Mouse (Mus musculus): ENCODE measurements at regions not wholly inside any gene's neighbourhood (a gene's known extent, or its start where the extent isn't known, plus 50 kb on each side); places are given as distances from the start of the nearest gene placed in this dataset.
A peak's percentile ranks its signal among the peaks of the same experiment; 100 is the strongest.

DNA sequence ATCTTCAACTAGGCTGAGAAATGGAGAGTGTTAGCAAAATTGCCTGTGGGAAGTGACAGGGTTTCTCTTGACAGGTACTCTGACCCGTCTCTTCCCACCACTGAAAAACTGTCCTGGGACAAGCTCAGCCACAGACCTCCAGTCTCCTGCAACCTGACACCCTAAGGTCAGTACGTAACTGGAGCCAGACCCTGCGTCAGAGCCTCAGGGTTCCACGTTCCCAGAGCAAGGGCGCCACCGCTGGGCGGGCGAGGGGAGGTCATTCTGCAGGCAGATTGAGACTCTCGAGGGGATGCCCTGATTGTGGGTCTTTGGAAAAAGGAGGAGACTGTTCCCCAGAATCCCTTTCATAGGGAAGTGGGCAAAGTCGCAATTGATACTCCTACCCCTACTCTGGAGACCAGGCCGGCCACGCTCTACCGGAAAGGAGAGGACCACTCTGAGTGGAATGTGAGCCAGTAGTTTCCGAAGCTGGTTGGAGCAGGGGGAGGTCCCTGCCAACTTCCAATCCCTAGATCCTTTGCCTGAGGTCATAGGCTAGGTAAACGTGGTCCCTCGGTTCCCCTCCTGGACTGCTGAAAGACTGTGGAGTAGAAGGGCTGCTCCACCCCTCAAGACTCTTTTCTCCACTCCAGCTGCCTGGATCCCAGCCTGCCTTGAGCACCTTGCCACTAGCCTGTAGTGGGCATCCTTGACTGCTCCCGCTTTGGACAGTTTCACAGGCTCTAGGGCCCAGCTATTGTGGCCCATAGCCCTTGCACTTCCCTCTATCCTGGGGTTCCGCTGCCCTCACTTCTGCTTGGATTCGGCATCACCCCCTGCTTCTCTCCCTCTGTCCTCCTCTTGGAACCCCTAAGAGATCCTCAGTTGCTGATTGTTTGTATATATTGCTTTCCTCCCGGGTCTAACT, 61.0 kb upstream of the Lpcat1 start:
- no peak overlapping the region for H3K4me2 ChIP-seq (replicated peaks; ENCODE audit: low read depth)
- ATAC-seq: no peak
- no peaks in the 10 kb centered on the region for H3K4me1 ChIP-seq (replicated peaks; ENCODE audit: control insufficient read depth, insufficient read depth, low read length)
- TF ChIP-seq CTCF (IDR thresholded peaks at IDR 0.05; ENCODE audit: low read depth): peak; percentile 73
- no peaks in the 10 kb centered on the region for H3K27me3 ChIP-seq (replicated peaks; ENCODE audit: control insufficient read depth, insufficient read depth, low read length)
- no peak overlapping the region for H3K27ac ChIP-seq (ENCODE audit: low read depth, low read length)
- 14% methylated on average over 20 of the region's 20 CpGs for WGBS
- H3K9me3 ChIP-seq (ENCODE audit: control insufficient read depth): no peaks in the 10 kb centered on the region
- no peak overlapping the region for H3K9ac ChIP-seq (ENCODE audit: low read depth, low read length)
- no peaks in the 10 kb centered on the region for H3K36me3 ChIP-seq (ENCODE audit: control insufficient read depth, insufficient read depth)
- H3K4me3 ChIP-seq (ENCODE audit: low read depth, low read length): no peak overlapping the region

DNA sequence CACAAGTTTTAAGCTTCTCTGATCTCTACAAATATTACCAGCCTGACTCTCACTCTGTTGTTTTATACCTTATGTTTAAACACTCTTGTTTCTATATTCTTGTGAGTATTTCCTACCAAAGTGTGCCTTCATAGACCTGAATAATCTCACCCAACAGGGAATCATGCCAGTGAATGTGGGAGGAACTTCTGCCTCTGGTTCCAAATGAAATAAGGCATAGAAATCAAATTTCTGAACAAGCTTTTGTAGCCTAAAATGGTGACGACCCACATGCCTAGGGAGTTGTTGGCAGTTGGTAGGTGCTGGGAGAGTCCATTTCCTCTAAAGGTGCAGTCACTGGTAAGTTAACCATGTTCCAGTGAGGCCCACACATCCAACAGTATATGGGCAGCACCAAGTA, 66.1 kb upstream of the Lpcat1 start:
- Histone ChIP-seq H3K27me3 (replicated peaks; ENCODE audit: control insufficient read depth, insufficient read depth, low read length) (no peaks in the 10 kb centered on the region), H3K9ac (ENCODE audit: low read depth, low read length) (no peak overlapping the region), H3K36me3 (ENCODE audit: control insufficient read depth, insufficient read depth) (no peaks in the 10 kb centered on the region), H3K9me3 (ENCODE audit: control insufficient read depth) (no peaks in the 10 kb centered on the region), H3K4me3 (ENCODE audit: low read depth, low read length) (no peak overlapping the region), H3K4me1 (replicated peaks; ENCODE audit: control insufficient read depth, insufficient read depth, low read length) (no peaks in the 10 kb centered on the region), H3K27ac (ENCODE audit: low read depth, low read length) (no peak overlapping the region), H3K4me2 (replicated peaks; ENCODE audit: low read depth) (no peak overlapping the region)
- TF ChIP-seq CTCF (IDR thresholded peaks at IDR 0.05; ENCODE audit: low read depth): no peak
- no peak for ATAC-seq
- WGBS: 83% methylated on average over 1 of the region's 1 CpGs

DNA sequence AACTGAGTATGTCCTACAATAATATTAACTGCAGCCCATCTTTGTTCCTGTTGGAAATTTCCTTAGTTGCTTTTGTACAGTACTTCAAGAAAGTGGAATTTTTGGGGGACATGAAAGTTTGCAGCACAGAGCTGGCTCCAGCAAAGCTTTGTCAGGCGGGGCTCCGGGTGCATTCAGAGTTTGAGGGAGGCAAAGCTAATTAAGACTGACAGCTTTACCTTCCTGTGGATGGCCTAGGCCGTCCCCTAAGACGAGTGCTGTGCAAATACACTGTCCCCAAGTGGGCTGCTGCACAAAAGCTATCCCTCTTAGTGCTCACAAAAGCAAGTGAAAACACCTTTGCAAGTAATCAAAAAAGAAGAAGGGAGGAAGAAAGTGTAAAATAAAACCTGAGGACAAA, 68.7 kb upstream of the Ndufs6 start:
- Histone ChIP-seq H3K9ac (ENCODE audit: low read depth, low read length) (no peak overlapping the region), H3K4me2 (replicated peaks; ENCODE audit: low read depth) (no peak overlapping the region), H3K27ac (ENCODE audit: low read depth, low read length) (no peak overlapping the region), H3K9me3 (ENCODE audit: control insufficient read depth) (no peaks in the 10 kb centered on the region), H3K4me1 (replicated peaks; ENCODE audit: control insufficient read depth, insufficient read depth, low read length) (no peaks in the 10 kb centered on the region), H3K27me3 (replicated peaks; ENCODE audit: control insufficient read depth, insufficient read depth, low read length) (no peaks in the 10 kb centered on the region), H3K36me3 (ENCODE audit: control insufficient read depth, insufficient read depth) (no peaks in the 10 kb centered on the region), H3K4me3 (ENCODE audit: low read depth, low read length) (no peak overlapping the region)
- no peak for ATAC-seq
- no peak for TF ChIP-seq CTCF (IDR thresholded peaks at IDR 0.05; ENCODE audit: low read depth)
- 23% methylated on average over 4 of the region's 4 CpGs for WGBS

DNA sequence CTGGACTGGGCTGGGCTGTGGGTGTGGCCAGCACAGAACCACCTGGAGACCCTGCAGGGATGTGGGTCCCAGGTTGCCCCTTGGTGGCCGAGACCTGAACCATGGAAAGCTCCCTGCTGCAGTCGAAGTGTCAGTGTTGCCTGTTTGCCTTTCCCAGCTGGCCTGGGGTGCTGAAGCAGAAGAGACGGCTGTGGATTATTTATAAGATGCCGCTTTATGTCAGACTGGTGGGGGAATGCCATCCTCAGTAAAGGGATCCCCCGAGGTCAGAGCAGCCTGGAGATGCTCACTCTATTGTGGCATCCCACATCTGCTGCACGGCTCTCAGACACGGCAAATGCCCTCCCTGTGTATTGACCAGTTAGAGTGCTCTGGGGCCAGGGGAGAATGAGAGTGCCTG, 67.5 kb upstream of the Ndufs6 start:
- Histone ChIP-seq H3K4me1 (replicated peaks; ENCODE audit: control insufficient read depth, insufficient read depth, low read length) (no peaks in the 10 kb centered on the region), H3K27ac (ENCODE audit: low read depth, low read length) (no peak overlapping the region), H3K9ac (ENCODE audit: low read depth, low read length) (no peak overlapping the region), H3K27me3 (replicated peaks; ENCODE audit: control insufficient read depth, insufficient read depth, low read length) (no peaks in the 10 kb centered on the region), H3K4me2 (replicated peaks; ENCODE audit: low read depth) (no peak overlapping the region), H3K9me3 (ENCODE audit: control insufficient read depth) (no peaks in the 10 kb centered on the region), H3K4me3 (ENCODE audit: low read depth, low read length) (no peak overlapping the region), H3K36me3 (ENCODE audit: control insufficient read depth, insufficient read depth) (no peaks in the 10 kb centered on the region)
- no peak for TF ChIP-seq CTCF (IDR thresholded peaks at IDR 0.05; ENCODE audit: low read depth)
- 64% methylated on average over 7 of the region's 7 CpGs for WGBS
- ATAC-seq: no peak

DNA sequence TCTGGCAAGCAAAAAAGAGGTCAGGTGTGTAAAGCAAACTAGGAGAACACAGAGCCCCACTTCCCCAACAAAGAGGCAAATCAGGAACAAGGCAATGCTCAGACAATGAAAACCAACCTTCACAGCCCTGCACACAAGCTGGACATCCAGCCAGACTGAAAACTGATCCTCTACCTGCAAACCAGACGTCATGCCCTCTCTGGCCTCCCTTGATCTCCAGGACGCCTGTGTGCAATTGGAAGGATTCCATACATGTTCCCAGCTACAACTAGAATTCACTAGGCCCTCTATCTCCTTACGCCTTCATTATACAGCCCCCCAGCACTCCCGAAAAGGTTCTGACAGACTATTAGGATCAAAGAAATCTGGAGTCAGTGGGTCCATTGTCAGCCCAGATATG, 60.7 kb upstream of the Ndufs6 start:
- WGBS: 78% methylated on average over 4 of the region's 4 CpGs
- no peaks in the 10 kb centered on the region for H3K4me1 ChIP-seq (replicated peaks; ENCODE audit: control insufficient read depth, insufficient read depth, low read length)
- no peak for TF ChIP-seq CTCF (IDR thresholded peaks at IDR 0.05; ENCODE audit: low read depth)
- no peak overlapping the region for H3K27ac ChIP-seq (ENCODE audit: low read depth, low read length)
- H3K9me3 ChIP-seq (ENCODE audit: control insufficient read depth): no peaks in the 10 kb centered on the region
- H3K27me3 ChIP-seq (replicated peaks; ENCODE audit: control insufficient read depth, insufficient read depth, low read length): no peaks in the 10 kb centered on the region
- H3K4me2 ChIP-seq (replicated peaks; ENCODE audit: low read depth): no peak overlapping the region
- H3K9ac ChIP-seq (ENCODE audit: low read depth, low read length): no peak overlapping the region
- no peaks in the 10 kb centered on the region for H3K36me3 ChIP-seq (ENCODE audit: control insufficient read depth, insufficient read depth)
- ATAC-seq: no peak
- H3K4me3 ChIP-seq (ENCODE audit: low read depth, low read length): no peak overlapping the region

DNA sequence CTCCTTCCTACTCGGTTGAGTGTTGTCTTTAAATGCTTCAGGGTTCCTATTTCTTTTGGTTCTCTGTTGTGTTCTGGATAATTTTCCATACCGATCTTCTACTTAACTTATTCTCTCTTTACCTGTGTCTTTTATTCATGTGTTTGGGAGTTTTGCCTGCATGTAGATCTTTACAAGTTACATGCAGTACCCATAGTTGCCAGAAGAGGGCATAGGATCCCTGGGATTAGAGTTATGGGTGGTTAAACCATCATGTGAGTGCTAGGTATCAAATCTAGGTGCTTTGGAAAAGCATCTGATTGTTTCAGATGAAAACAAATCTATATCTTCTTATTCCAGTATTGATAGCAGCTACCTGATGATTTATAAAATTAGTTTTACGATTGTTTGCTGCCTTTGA, 55.2 kb upstream of the Ndufs6 start:
- no peak for ATAC-seq
- H3K36me3 ChIP-seq (ENCODE audit: control insufficient read depth, insufficient read depth): no peaks in the 10 kb centered on the region
- no peak overlapping the region for H3K4me3 ChIP-seq (ENCODE audit: low read depth, low read length)
- H3K9me3 ChIP-seq (ENCODE audit: control insufficient read depth): no peaks in the 10 kb centered on the region
- H3K27ac ChIP-seq (ENCODE audit: low read depth, low read length): no peak overlapping the region
- no peak overlapping the region for H3K9ac ChIP-seq (ENCODE audit: low read depth, low read length)
- WGBS: 67% methylated on average over 3 of the region's 3 CpGs
- H3K27me3 ChIP-seq (replicated peaks; ENCODE audit: control insufficient read depth, insufficient read depth, low read length): no peaks in the 10 kb centered on the region
- H3K4me1 ChIP-seq (replicated peaks; ENCODE audit: control insufficient read depth, insufficient read depth, low read length): no peaks in the 10 kb centered on the region
- no peak overlapping the region for H3K4me2 ChIP-seq (replicated peaks; ENCODE audit: low read depth)
- TF ChIP-seq CTCF (IDR thresholded peaks at IDR 0.05; ENCODE audit: low read depth): peak; percentile 77

All from intestine, postnatal 0 days (tissue).